Mouse (Mus musculus): ENCODE results near the gene Farsa.

The Farsa gene

GRCm38 (mm10) chr8:84834866-84835855 is 21.6 kb upstream of the Farsa start:
- no peak for DNase-seq

- no peak for DNase-seq
Observed at GRCm38 (mm10) chr8:84837149-84837911, 19.5 kb upstream of the Farsa start.

- no peak for DNase-seq
Observed at GRCm38 (mm10) chr8:84837912-84838470, 18.8 kb upstream of the Farsa start.

- no peak for DNase-seq
Observed at GRCm38 (mm10) chr8:84838513-84838912, 18.3 kb upstream of the Farsa start.

- no peak for DNase-seq
Observed at GRCm38 (mm10) chr8:84839411-84839810, 17.4 kb upstream of the Farsa start.

- DNase-seq = no peak
Observed at GRCm38 (mm10) chr8:84839875-84840247, 16.9 kb upstream of the Farsa start.

- DNase-seq = peak; percentile 94
Observed at GRCm38 (mm10) chr8:84840248-84840999, 16.4 kb upstream of the Farsa start, which contains the start of gene Rad23a. TSS of gene Rad23a (minus strand) at chr8:84840665.

GRCm38 (mm10) chr8:84841514-84841913 is 15.3 kb upstream of the Farsa start:
- DNase-seq = no peak

- no peak for DNase-seq
Observed at GRCm38 (mm10) chr8:84844397-84845070, 12.3 kb upstream of the Farsa start.

GRCm38 (mm10) chr8:84845355-84846093 is 11.3 kb upstream of the Farsa start:
- peak; percentile 52 for DNase-seq

- DNase-seq = no peak
Observed at GRCm38 (mm10) chr8:84846094-84846721, 10.6 kb upstream of the Farsa start.

- peak; percentile 100 for DNase-seq
Observed at GRCm38 (mm10) chr8:84846722-84847572, 9.8 kb upstream of the Farsa start, which contains the start of gene Calr. TSS of gene Calr (minus strand) at chr8:84846934.

GRCm38 (mm10) chr8:84847684-84848435 is 8.9 kb upstream of the Farsa start:
- DNase-seq = peak; percentile 35

- no peak for DNase-seq
Observed at GRCm38 (mm10) chr8:84856434-84856833, 355 bp upstream of the Farsa start.

- DNase-seq = peak; percentile 91
Observed at GRCm38 (mm10) chr8:84871376-84872308, 14.9 kb downstream of the Farsa start, which contains the start of gene Syce2. TSS of gene Syce2 (plus strand) at chr8:84872111.

- DNase-seq = peak; percentile 41
Observed at GRCm38 (mm10) chr8:84872309-84872965, 15.6 kb downstream of the Farsa start.

- DNase-seq = no peak
Observed at GRCm38 (mm10) chr8:84873016-84873415, 16.2 kb downstream of the Farsa start.

Measured in lung, postnatal 36 days (tissue).